Mouse (Mus musculus): ENCODE measurements around the gene Ebf4. TPM values are rescaled to one million over a fixed set of nuclear protein-coding genes. Genes with fewer than 3 reads are reported as not detected.

The Ebf4 gene
- polyA plus RNA-seq (2016; fragmentation: Nextera tagmentation; extraction: Ambion mirVana): 3.8 and 4.3 TPM in 2 replicates

GRCm38 (mm10) chr2:130294936-130295277, at the start of gene Ebf4:
Ebf4 (plus strand) TSS chr2:130295169.
- H3K9me3 ChIP-seq: no peaks in the 10 kb centered on the region
- peak within 1 kb of the TSS; percentile 78 for H3K4me3 ChIP-seq
- H3K27me3 ChIP-seq (replicated peaks): no peaks in the 10 kb centered on the region
- WGBS: under 1% methylated on average over 39 of the region's 39 CpGs
- H3K4me1 ChIP-seq: peaks cover 31% of the 10 kb centered on the region
- peak; percentile 77 for ATAC-seq (ENCODE audit: low FRiP score, low read depth)
- H3K9ac ChIP-seq: peak within 1 kb of the TSS; percentile 80
- H3K36me3 ChIP-seq: no peaks in the 10 kb centered on the region
- H3K4me2 ChIP-seq (replicated peaks): peak within 1 kb of the TSS; percentile 75
- peak within 1 kb of the TSS; percentile 50 for H3K27ac ChIP-seq

- Histone ChIP-seq H3K4me3 (no peak overlapping the region), H3K27ac (no peak overlapping the region), H3K9me3 (no peaks in the 10 kb centered on the region), H3K27me3 (replicated peaks) (no peaks in the 10 kb centered on the region), H3K9ac (no peak overlapping the region), H3K4me1 (no peaks in the 10 kb centered on the region), H3K36me3 (no peaks in the 10 kb centered on the region), H3K4me2 (replicated peaks) (no peak overlapping the region)
- 54% methylated on average over 9 of the region's 9 CpGs for whole genome bisulfite sequencing
- no peak for ATAC-seq (ENCODE audit: low FRiP score, low read depth)
Measured at GRCm38 (mm10) chr2:130246912-130247311, 48.1 kb upstream of the Ebf4 start.

- 75% methylated on average over 7 of the region's 7 CpGs for WGBS
Measured at GRCm38 (mm10) chr2:130248226-130248625, 46.7 kb upstream of the Ebf4 start.

GRCm38 (mm10) chr2:130256762-130257161, 38.2 kb upstream of the Ebf4 start:
- Histone ChIP-seq H3K9ac (no peak overlapping the region), H3K27ac (no peak overlapping the region), H3K36me3 (no peaks in the 10 kb centered on the region), H3K4me2 (replicated peaks) (no peak overlapping the region), H3K27me3 (replicated peaks) (no peaks in the 10 kb centered on the region), H3K4me1 (no peaks in the 10 kb centered on the region), H3K4me3 (no peak overlapping the region), H3K9me3 (no peaks in the 10 kb centered on the region)
- ATAC-seq (ENCODE audit: low FRiP score, low read depth): no peak
- 83% methylated on average over 4 of the region's 4 CpGs for WGBS

More at GRCm38 (mm10) chr2:130248226-130248625, 46.7 kb upstream of the Ebf4 start:
- Histone ChIP-seq H3K4me3 (no peak overlapping the region), H3K4me2 (replicated peaks) (no peak overlapping the region), H3K4me1 (no peaks in the 10 kb centered on the region), H3K9ac (no peak overlapping the region), H3K27ac (no peak overlapping the region), H3K27me3 (replicated peaks) (no peaks in the 10 kb centered on the region), H3K9me3 (no peaks in the 10 kb centered on the region), H3K36me3 (no peaks in the 10 kb centered on the region)
- ATAC-seq (ENCODE audit: low FRiP score, low read depth): no peak

GRCm38 (mm10) chr2:130260822-130261221, 34.1 kb upstream of the Ebf4 start:
- H3K9ac ChIP-seq: no peak overlapping the region
- no peaks in the 10 kb centered on the region for H3K9me3 ChIP-seq
- WGBS: 85% methylated on average over 4 of the region's 4 CpGs
- H3K36me3 ChIP-seq: no peaks in the 10 kb centered on the region
- no peaks in the 10 kb centered on the region for H3K4me1 ChIP-seq
- no peaks in the 10 kb centered on the region for H3K27me3 ChIP-seq (replicated peaks)
- no peak overlapping the region for H3K27ac ChIP-seq
- ATAC-seq (ENCODE audit: low FRiP score, low read depth): no peak
- no peak overlapping the region for H3K4me3 ChIP-seq
- no peak overlapping the region for H3K4me2 ChIP-seq (replicated peaks)

GRCm38 (mm10) chr2:130261914-130262313, 33.1 kb upstream of the Ebf4 start:
- Histone ChIP-seq H3K27ac (no peak overlapping the region), H3K9ac (no peak overlapping the region), H3K36me3 (no peaks in the 10 kb centered on the region), H3K9me3 (no peaks in the 10 kb centered on the region), H3K27me3 (replicated peaks) (no peaks in the 10 kb centered on the region), H3K4me2 (replicated peaks) (no peak overlapping the region), H3K4me1 (no peaks in the 10 kb centered on the region), H3K4me3 (no peak overlapping the region)
- no peak for ATAC-seq (ENCODE audit: low FRiP score, low read depth)
- 89% methylated on average over 2 of the region's 2 CpGs for WGBS

GRCm38 (mm10) chr2:130262398-130262797, 32.6 kb upstream of the Ebf4 start:
- no peaks in the 10 kb centered on the region for H3K4me1 ChIP-seq
- H3K27ac ChIP-seq: no peak overlapping the region
- no peaks in the 10 kb centered on the region for H3K9me3 ChIP-seq
- no peak overlapping the region for H3K4me3 ChIP-seq
- ATAC-seq (ENCODE audit: low FRiP score, low read depth): no peak
- no peak overlapping the region for H3K9ac ChIP-seq
- H3K27me3 ChIP-seq (replicated peaks): no peaks in the 10 kb centered on the region
- H3K36me3 ChIP-seq: no peaks in the 10 kb centered on the region
- 91% methylated on average over 2 of the region's 2 CpGs for WGBS
- no peak overlapping the region for H3K4me2 ChIP-seq (replicated peaks)

- 97% methylated on average over 1 of the region's 1 CpGs for WGBS
- Histone ChIP-seq H3K9ac (no peak overlapping the region), H3K4me2 (replicated peaks) (no peak overlapping the region), H3K4me3 (no peak overlapping the region), H3K27me3 (replicated peaks) (no peaks in the 10 kb centered on the region), H3K9me3 (no peaks in the 10 kb centered on the region), H3K4me1 (no peaks in the 10 kb centered on the region), H3K36me3 (no peaks in the 10 kb centered on the region), H3K27ac (no peak overlapping the region)
- ATAC-seq (ENCODE audit: low FRiP score, low read depth): no peak
Measured at GRCm38 (mm10) chr2:130265520-130265919, 29.4 kb upstream of the Ebf4 start.

GRCm38 (mm10) chr2:130268074-130268473, 26.9 kb upstream of the Ebf4 start:
- no peak overlapping the region for H3K9ac ChIP-seq
- WGBS: 71% methylated on average over 7 of the region's 7 CpGs
- H3K27ac ChIP-seq: no peak overlapping the region
- H3K4me1 ChIP-seq: peaks cover under 1% of the 10 kb centered on the region; the same call in 1 of the 2 replicates
- no peak overlapping the region for H3K4me3 ChIP-seq
- no peaks in the 10 kb centered on the region for H3K27me3 ChIP-seq (replicated peaks)
- no peaks in the 10 kb centered on the region for H3K9me3 ChIP-seq
- no peak for ATAC-seq (ENCODE audit: low FRiP score, low read depth)
- H3K36me3 ChIP-seq: no peaks in the 10 kb centered on the region
- H3K4me2 ChIP-seq (replicated peaks): no peak overlapping the region

- ATAC-seq (ENCODE audit: low FRiP score, low read depth): no peak; the same call in 1 of the 2 replicates
- no peaks in the 10 kb centered on the region for H3K27me3 ChIP-seq (replicated peaks)
Measured at GRCm38 (mm10) chr2:130273732-130274131, 21.2 kb upstream of the Ebf4 start.

GRCm38 (mm10) chr2:130274149-130274861, 20.7 kb upstream of the Ebf4 start, which contains the start of gene Nop56:
Nop56 (plus strand) TSS chr2:130274430.
- peak within 1 kb of the TSS; percentile 79 for H3K27ac ChIP-seq
- H3K36me3 ChIP-seq: peaks cover 36% of the 10 kb centered on the region
- peak within 1 kb of the TSS; percentile 95 for H3K4me2 ChIP-seq (replicated peaks)
- H3K4me3 ChIP-seq: peak within 1 kb of the TSS; percentile 91
- peak; percentile 96 for ATAC-seq (ENCODE audit: low FRiP score, low read depth)
- H3K4me1 ChIP-seq: peaks cover 19% of the 10 kb centered on the region
- H3K9ac ChIP-seq: peak within 1 kb of the TSS; percentile 94
- H3K27me3 ChIP-seq (replicated peaks): no peaks in the 10 kb centered on the region
- WGBS: under 1% methylated on average over 68 of the region's 68 CpGs
- no peaks in the 10 kb centered on the region for H3K9me3 ChIP-seq

More at GRCm38 (mm10) chr2:130273732-130274131, 21.2 kb upstream of the Ebf4 start:
- Histone ChIP-seq H3K4me2 (replicated peaks) (peak overlapping the region; percentile 95), H3K27ac (peak overlapping the region; percentile 77; the same call in 1 of the 2 replicates), H3K9ac (peak overlapping the region; percentile 82), H3K9me3 (no peaks in the 10 kb centered on the region), H3K4me3 (peak overlapping the region; percentile 91), H3K36me3 (peaks cover 34% of the 10 kb centered on the region), H3K4me1 (peaks cover 19% of the 10 kb centered on the region)
- 2% methylated on average over 14 of the region's 14 CpGs for WGBS

GRCm38 (mm10) chr2:130274862-130275261, 20.1 kb upstream of the Ebf4 start:
- Histone ChIP-seq H3K27me3 (replicated peaks) (no peaks in the 10 kb centered on the region), H3K9me3 (no peaks in the 10 kb centered on the region), H3K4me3 (peak overlapping the region; percentile 91), H3K36me3 (peaks cover 42% of the 10 kb centered on the region), H3K9ac (peak overlapping the region; percentile 94), H3K27ac (peak overlapping the region; percentile 79; the same call in 1 of the 2 replicates), H3K4me1 (peaks cover 19% of the 10 kb centered on the region), H3K4me2 (replicated peaks) (peak overlapping the region; percentile 95)
- 0 out of 2 replicates have a peak, but pooled peaks have one; percentile 2 for ATAC-seq (ENCODE audit: low FRiP score, low read depth)
- 2% methylated on average over 10 of the region's 10 CpGs for WGBS

Measured in neural tube, embryonic 12.5 days (tissue).